Mouse (Mus musculus): ENCODE measurements around the gene Gm20388. TPM values are rescaled to one million over a fixed set of nuclear protein-coding genes. Genes with fewer than 3 reads are reported as not detected.

Gene Gm20388
- total RNA-seq, 1 experiment, result 27.0 TPM

GRCm38 (mm10) chr8:122896317-122896716 is 2985.7 kb downstream of the Gm20388 start:
- TF ChIP-seq CHD2 (IDR thresholded peaks at IDR 0.05; ENCODE audit: low read depth, low read length) (no peak), ZC3H11A (IDR thresholded peaks at IDR 0.05; ENCODE audit: borderline replicate concordance, low read depth, low read length) (no peak)
- Histone ChIP-seq H3K9ac (ENCODE audit: insufficient read depth, low read depth, low read length, poor library complexity, severe bottlenecking) (no peak overlapping the region), H3K9me3 (ENCODE audit: control insufficient read depth, insufficient read depth, low read depth, low read length) (no peaks in the 10 kb centered on the region), H3K4me3 (ENCODE audit: insufficient read depth in 1 of 2, low read depth in 1 of 2, low read length in 2 of 2, poor library complexity in 1 of 2, severe bottlenecking in 1 of 2) (no peak overlapping the region), H3K27ac (ENCODE audit: insufficient read depth, low read depth, low read length, poor library complexity, severe bottlenecking) (no peak overlapping the region), H3K4me1 (ENCODE audit: control insufficient read depth in 2 of 2, insufficient read depth in 2 of 2, low read length in 2 of 2, poor library complexity in 1 of 2) (no peaks in the 10 kb centered on the region), H3K36me3 (ENCODE audit: control insufficient read depth, insufficient read depth, low read length, poor library complexity, severe bottlenecking) (peaks cover 77% of the 10 kb centered on the region)
- in situ Hi-C loops (cut with MboI; ENCODE audit: low sequenced_read_pairs in 2 of 2, unreplicated experiment in 2 of 2), result no loop called here
- DNase-seq (ENCODE audit: low read depth, low spot score), result no peak

- Histone ChIP-seq H3K9ac (ENCODE audit: insufficient read depth, low read depth, low read length, poor library complexity, severe bottlenecking) (no peak overlapping the region), H3K36me3 (ENCODE audit: control insufficient read depth, insufficient read depth, low read length, poor library complexity, severe bottlenecking) (peaks cover 68% of the 10 kb centered on the region), H3K9me3 (ENCODE audit: control insufficient read depth, insufficient read depth, low read depth, low read length) (no peaks in the 10 kb centered on the region), H3K4me1 (ENCODE audit: control insufficient read depth in 2 of 2, insufficient read depth in 2 of 2, low read length in 2 of 2, poor library complexity in 1 of 2) (no peaks in the 10 kb centered on the region), H3K27ac (ENCODE audit: insufficient read depth, low read depth, low read length, poor library complexity, severe bottlenecking) (no peak overlapping the region), H3K4me3 (ENCODE audit: insufficient read depth in 1 of 2, low read depth in 1 of 2, low read length in 2 of 2, poor library complexity in 1 of 2, severe bottlenecking in 1 of 2) (no peak overlapping the region)
- in situ Hi-C loops (cut with MboI; ENCODE audit: low sequenced_read_pairs in 2 of 2, unreplicated experiment in 2 of 2), result no loop called here
- TF ChIP-seq ZNF384 (IDR thresholded peaks at IDR 0.05; ENCODE audit: low read depth, low read length) (no peak), CHD2 (IDR thresholded peaks at IDR 0.05; ENCODE audit: low read depth, low read length) (no peak), HCFC1 (IDR thresholded peaks at IDR 0.05; ENCODE audit: borderline replicate concordance, insufficient read depth, low read length) (no peak), MAFK (IDR thresholded peaks at IDR 0.05; ENCODE audit: insufficient read depth, low read depth, low read length) (no peak)
- DNase-seq (ENCODE audit: low read depth, low spot score), result no peak
Measured at GRCm38 (mm10) chr8:122897200-122897599, 2986.6 kb downstream of the Gm20388 start.

GRCm38 (mm10) chr8:122898018-122898417 is 2987.4 kb downstream of the Gm20388 start:
- no peak for DNase-seq (ENCODE audit: low read depth, low spot score)
- H3K4me1 ChIP-seq (ENCODE audit: control insufficient read depth in 2 of 2, insufficient read depth in 2 of 2, low read length in 2 of 2, poor library complexity in 1 of 2), result no peaks in the 10 kb centered on the region
- H3K27ac ChIP-seq (ENCODE audit: insufficient read depth, low read depth, low read length, poor library complexity, severe bottlenecking), result no peak overlapping the region
- H3K9me3 ChIP-seq (ENCODE audit: control insufficient read depth, insufficient read depth, low read depth, low read length), result no peaks in the 10 kb centered on the region
- TF ChIP-seq HCFC1 (IDR thresholded peaks at IDR 0.05; ENCODE audit: borderline replicate concordance, insufficient read depth, low read length) (no peak), ZNF384 (IDR thresholded peaks at IDR 0.05; ENCODE audit: low read depth, low read length) (no peak), CHD2 (IDR thresholded peaks at IDR 0.05; ENCODE audit: low read depth, low read length) (no peak), ZC3H11A (IDR thresholded peaks at IDR 0.05; ENCODE audit: borderline replicate concordance, low read depth, low read length) (no peak), MAFK (IDR thresholded peaks at IDR 0.05; ENCODE audit: insufficient read depth, low read depth, low read length) (no peak)
- H3K9ac ChIP-seq (ENCODE audit: insufficient read depth, low read depth, low read length, poor library complexity, severe bottlenecking), result no peak overlapping the region
- H3K36me3 ChIP-seq (ENCODE audit: control insufficient read depth, insufficient read depth, low read length, poor library complexity, severe bottlenecking), result peaks cover 60% of the 10 kb centered on the region
- no peak overlapping the region for H3K4me3 ChIP-seq (ENCODE audit: insufficient read depth in 1 of 2, low read depth in 1 of 2, low read length in 2 of 2, poor library complexity in 1 of 2, severe bottlenecking in 1 of 2)
- in situ Hi-C loops (cut with MboI; ENCODE audit: low sequenced_read_pairs in 2 of 2, unreplicated experiment in 2 of 2), result no loop called here

GRCm38 (mm10) chr8:122898473-122898872 is 2987.8 kb downstream of the Gm20388 start:
- Histone ChIP-seq H3K9ac (ENCODE audit: insufficient read depth, low read depth, low read length, poor library complexity, severe bottlenecking) (no peak overlapping the region), H3K36me3 (ENCODE audit: control insufficient read depth, insufficient read depth, low read length, poor library complexity, severe bottlenecking) (peaks cover 57% of the 10 kb centered on the region), H3K4me1 (ENCODE audit: control insufficient read depth in 2 of 2, insufficient read depth in 2 of 2, low read length in 2 of 2, poor library complexity in 1 of 2) (no peaks in the 10 kb centered on the region), H3K4me3 (ENCODE audit: insufficient read depth in 1 of 2, low read depth in 1 of 2, low read length in 2 of 2, poor library complexity in 1 of 2, severe bottlenecking in 1 of 2) (no peak overlapping the region), H3K9me3 (ENCODE audit: control insufficient read depth, insufficient read depth, low read depth, low read length) (no peaks in the 10 kb centered on the region), H3K27ac (ENCODE audit: insufficient read depth, low read depth, low read length, poor library complexity, severe bottlenecking) (no peak overlapping the region)
- in situ Hi-C loops (cut with MboI; ENCODE audit: low sequenced_read_pairs in 2 of 2, unreplicated experiment in 2 of 2), result no loop called here
- no peak for TF ChIP-seq ZNF384 (IDR thresholded peaks at IDR 0.05; ENCODE audit: low read depth, low read length)
- no peak for TF ChIP-seq CHD2 (IDR thresholded peaks at IDR 0.05; ENCODE audit: low read depth, low read length)
- no peak for TF ChIP-seq HCFC1 (IDR thresholded peaks at IDR 0.05; ENCODE audit: borderline replicate concordance, insufficient read depth, low read length)
- DNase-seq (ENCODE audit: low read depth, low spot score), result no peak

- no peak for DNase-seq (ENCODE audit: low read depth, low spot score)
- H3K36me3 ChIP-seq (ENCODE audit: control insufficient read depth, insufficient read depth, low read length, poor library complexity, severe bottlenecking), result peaks cover 52% of the 10 kb centered on the region
- no peaks in the 10 kb centered on the region for H3K9me3 ChIP-seq (ENCODE audit: control insufficient read depth, insufficient read depth, low read depth, low read length)
- no peak for TF ChIP-seq ZNF384 (IDR thresholded peaks at IDR 0.05; ENCODE audit: low read depth, low read length)
- no peak for TF ChIP-seq ZC3H11A (IDR thresholded peaks at IDR 0.05; ENCODE audit: borderline replicate concordance, low read depth, low read length)
- TF ChIP-seq HCFC1 (IDR thresholded peaks at IDR 0.05; ENCODE audit: borderline replicate concordance, insufficient read depth, low read length), result no peak
- no peak for TF ChIP-seq CHD2 (IDR thresholded peaks at IDR 0.05; ENCODE audit: low read depth, low read length)
- no peak for TF ChIP-seq MAFK (IDR thresholded peaks at IDR 0.05; ENCODE audit: insufficient read depth, low read depth, low read length)
- no peak overlapping the region for H3K9ac ChIP-seq (ENCODE audit: insufficient read depth, low read depth, low read length, poor library complexity, severe bottlenecking)
- no peaks in the 10 kb centered on the region for H3K4me1 ChIP-seq (ENCODE audit: control insufficient read depth in 2 of 2, insufficient read depth in 2 of 2, low read length in 2 of 2, poor library complexity in 1 of 2)
- no peak overlapping the region for H3K27ac ChIP-seq (ENCODE audit: insufficient read depth, low read depth, low read length, poor library complexity, severe bottlenecking)
- H3K4me3 ChIP-seq (ENCODE audit: insufficient read depth in 1 of 2, low read depth in 1 of 2, low read length in 2 of 2, poor library complexity in 1 of 2, severe bottlenecking in 1 of 2), result no peak overlapping the region
- in situ Hi-C loops (cut with MboI; ENCODE audit: low sequenced_read_pairs in 2 of 2, unreplicated experiment in 2 of 2), result no loop called here
Measured at GRCm38 (mm10) chr8:122899085-122899484, 2988.4 kb downstream of the Gm20388 start.
